Mouse (Mus musculus): Measurements from ENCODE around the gene Klrg2.
"Not testable (repeated sequence)": the region's sequence is repeated elsewhere in the genome, so short reads cannot be mapped to it uniquely, and the experiment has no call there.

Gene Klrg2

GRCm38 (mm10) chr6:38636852-38637618 is at the start of gene Klrg2:
Gene Klrg2, minus strand, starts transcription at chr6:38637242.
- peak; percentile 89 to 91 for DNase-seq (ENCODE audit: inconsistent age in 2 of 2, low spot score in 1 of 2)

- no peak for DNase-seq (ENCODE audit: inconsistent age in 2 of 2, low spot score in 1 of 2)
These were observed 45.5 kb upstream of the Klrg2 start for GRCm38 (mm10) chr6:38682532-38682931.

- DNase-seq (ENCODE audit: inconsistent age in 2 of 2, low spot score in 1 of 2): no peak
These were observed 40.6 kb upstream of the Klrg2 start for GRCm38 (mm10) chr6:38677629-38678028.

- no peak for DNase-seq (ENCODE audit: inconsistent age in 2 of 2, low spot score in 1 of 2)
These were observed 39.7 kb upstream of the Klrg2 start for GRCm38 (mm10) chr6:38676723-38677122.

- no peak for DNase-seq (ENCODE audit: inconsistent age in 2 of 2, low spot score in 1 of 2)
These were observed 39.2 kb upstream of the Klrg2 start for GRCm38 (mm10) chr6:38676217-38676616.

- DNase-seq (ENCODE audit: inconsistent age in 2 of 2, low spot score in 1 of 2): no peak
These were observed 35.0 kb upstream of the Klrg2 start for GRCm38 (mm10) chr6:38672011-38672410.

GRCm38 (mm10) chr6:38671270-38671669 is 34.2 kb upstream of the Klrg2 start:
- DNase-seq (ENCODE audit: inconsistent age in 2 of 2, low spot score in 1 of 2): no peak

GRCm38 (mm10) chr6:38670488-38670887 is 33.4 kb upstream of the Klrg2 start:
- DNase-seq (ENCODE audit: inconsistent age in 2 of 2, low spot score in 1 of 2): not testable (repeated sequence)

GRCm38 (mm10) chr6:38669580-38669979 is 32.5 kb upstream of the Klrg2 start:
- no peak for DNase-seq (ENCODE audit: inconsistent age in 2 of 2, low spot score in 1 of 2)

GRCm38 (mm10) chr6:38662714-38663615 is 25.9 kb upstream of the Klrg2 start, which contains the start of gene Clec2l:
Gene Clec2l, plus strand, starts transcription at chr6:38663069.
- DNase-seq (ENCODE audit: inconsistent age in 2 of 2, low spot score in 1 of 2): peak; percentile 58 to 75

- no peak for DNase-seq (ENCODE audit: inconsistent age in 2 of 2, low spot score in 1 of 2)
These were observed 24.6 kb upstream of the Klrg2 start for GRCm38 (mm10) chr6:38661626-38662025.

GRCm38 (mm10) chr6:38650263-38650937 is 13.4 kb upstream of the Klrg2 start:
- peak; percentile 62 to 88 for DNase-seq (ENCODE audit: inconsistent age in 2 of 2, low spot score in 1 of 2)

GRCm38 (mm10) chr6:38649545-38649944 is 12.5 kb upstream of the Klrg2 start:
- DNase-seq (ENCODE audit: inconsistent age in 2 of 2, low spot score in 1 of 2): peak in 1 of 2 experiments; percentile 52

- DNase-seq (ENCODE audit: inconsistent age in 2 of 2, low spot score in 1 of 2): no peak
These were observed 6.0 kb upstream of the Klrg2 start for GRCm38 (mm10) chr6:38643039-38643438.

GRCm38 (mm10) chr6:38642593-38642992 is 5.6 kb upstream of the Klrg2 start:
- peak; percentile 76 to 85 for DNase-seq (ENCODE audit: inconsistent age in 2 of 2, low spot score in 1 of 2)

- no peak for DNase-seq (ENCODE audit: inconsistent age in 2 of 2, low spot score in 1 of 2)
These were observed 4.6 kb upstream of the Klrg2 start for GRCm38 (mm10) chr6:38641645-38642044.

GRCm38 (mm10) chr6:38641228-38641627 is 4.2 kb upstream of the Klrg2 start:
- DNase-seq (ENCODE audit: inconsistent age in 2 of 2, low spot score in 1 of 2): no peak

GRCm38 (mm10) chr6:38640401-38640800 is 3.4 kb upstream of the Klrg2 start:
- no peak for DNase-seq (ENCODE audit: inconsistent age in 2 of 2, low spot score in 1 of 2)

GRCm38 (mm10) chr6:38635941-38636851 is 846 bp downstream of the Klrg2 start:
- peak; percentile 48 to 78 for DNase-seq (ENCODE audit: inconsistent age in 2 of 2, low spot score in 1 of 2)

- DNase-seq (ENCODE audit: inconsistent age in 2 of 2, low spot score in 1 of 2): no peak
These were observed 2.6 kb downstream of the Klrg2 start for GRCm38 (mm10) chr6:38634461-38634860.

Data from adrenal gland, adult (tissue).